In the genomic region with DNA sequence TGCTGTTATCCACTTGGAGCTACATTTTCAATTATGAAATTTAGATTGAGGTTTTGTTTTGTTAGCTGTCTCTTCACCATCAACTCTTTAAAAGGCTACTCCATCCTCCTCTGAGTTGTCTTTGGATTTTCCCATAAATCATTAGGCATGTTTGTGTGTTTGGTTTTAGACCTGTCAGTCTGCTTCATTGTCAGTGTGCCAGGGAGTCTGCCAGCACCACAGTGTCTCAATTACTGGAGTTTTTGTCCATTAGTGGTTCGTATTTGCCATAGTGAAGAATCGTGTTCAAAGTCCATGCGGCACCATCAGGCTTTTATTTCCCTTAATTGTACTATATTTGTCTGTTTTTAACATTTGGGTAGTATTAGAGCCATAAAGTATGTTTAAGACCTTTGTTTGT, we compare ENCODE assay signal across 17 mouse cellular contexts.
"Had no signal": no experiment of that assay in that cellular context is flagged by ENCODE, and none has a peak within 500 bp of the region (broad histone marks: within the 10 kb centered on the region; RNA-seq: fewer than 3 reads in every experiment).

No protein-coding gene starts in this region.

- H3K4me2 ChIP-seq: lung, embryonic 15.5 days; midbrain, embryonic 11.5 days; midbrain, embryonic 13.5 days; midbrain, embryonic 15.5 days; neural tube, embryonic 12.5 days; stomach, embryonic 15.5 days had no signal

- H3K27me3 ChIP-seq: lung, embryonic 15.5 days; megakaryocyte, embryonic 14.5 days; midbrain, embryonic 13.5 days; midbrain, embryonic 15.5 days; neural tube, embryonic 12.5 days; stomach, embryonic 15.5 days had no signal

- DNase-seq: lung, adult 2 months; lung, postnatal 14 days; lung, postnatal 36 days; right cerebral cortex, postnatal 14 days; thymus, adult 2 months; thymus, postnatal 25 days; thymus, postnatal 4 days had no signal

- H3K9ac ChIP-seq: lung, embryonic 15.5 days; midbrain, embryonic 13.5 days; midbrain, embryonic 15.5 days; neural tube, embryonic 12.5 days; stomach, embryonic 15.5 days had no signal

- H3K27ac ChIP-seq: lung, embryonic 15.5 days; macrophage; midbrain, embryonic 13.5 days; midbrain, embryonic 15.5 days; neural tube, embryonic 12.5 days; stomach, embryonic 15.5 days; stomach, postnatal 0 days had no signal

- H3K9me3 ChIP-seq: lung, embryonic 15.5 days; megakaryocyte, embryonic 14.5 days; midbrain, embryonic 13.5 days; midbrain, embryonic 15.5 days; neural tube, embryonic 12.5 days; stomach, embryonic 15.5 days had no signal

- H3K36me3 ChIP-seq: lung, embryonic 15.5 days; midbrain, embryonic 13.5 days; midbrain, embryonic 15.5 days; neural tube, embryonic 12.5 days; stomach, embryonic 15.5 days had no signal

- H3K4me1 ChIP-seq: lung, embryonic 15.5 days; megakaryocyte, embryonic 14.5 days; midbrain, embryonic 13.5 days; midbrain, embryonic 15.5 days; neural tube, embryonic 12.5 days; stomach, embryonic 15.5 days had no signal

- ATAC-seq: lung, postnatal 0 days; midbrain, embryonic 13.5 days; midbrain, embryonic 15.5 days had no signal

- H3K4me3 ChIP-seq: lung, embryonic 15.5 days; megakaryocyte, embryonic 14.5 days; midbrain, embryonic 13.5 days; midbrain, embryonic 15.5 days; neural tube, embryonic 12.5 days; stomach, embryonic 15.5 days had no signal
